Mouse (Mus musculus) cerebellum, postnatal 14 days (tissue): ENCODE measurements around the gene Bicral.

Experiments
- DNase-seq, 2 experiments: peaks; one replicate each; pipeline ENCODE4 v3.0.0; 2021; ENCODE audit warnings: mixed read lengths in 2 of 2

Gene Bicral

DNA sequence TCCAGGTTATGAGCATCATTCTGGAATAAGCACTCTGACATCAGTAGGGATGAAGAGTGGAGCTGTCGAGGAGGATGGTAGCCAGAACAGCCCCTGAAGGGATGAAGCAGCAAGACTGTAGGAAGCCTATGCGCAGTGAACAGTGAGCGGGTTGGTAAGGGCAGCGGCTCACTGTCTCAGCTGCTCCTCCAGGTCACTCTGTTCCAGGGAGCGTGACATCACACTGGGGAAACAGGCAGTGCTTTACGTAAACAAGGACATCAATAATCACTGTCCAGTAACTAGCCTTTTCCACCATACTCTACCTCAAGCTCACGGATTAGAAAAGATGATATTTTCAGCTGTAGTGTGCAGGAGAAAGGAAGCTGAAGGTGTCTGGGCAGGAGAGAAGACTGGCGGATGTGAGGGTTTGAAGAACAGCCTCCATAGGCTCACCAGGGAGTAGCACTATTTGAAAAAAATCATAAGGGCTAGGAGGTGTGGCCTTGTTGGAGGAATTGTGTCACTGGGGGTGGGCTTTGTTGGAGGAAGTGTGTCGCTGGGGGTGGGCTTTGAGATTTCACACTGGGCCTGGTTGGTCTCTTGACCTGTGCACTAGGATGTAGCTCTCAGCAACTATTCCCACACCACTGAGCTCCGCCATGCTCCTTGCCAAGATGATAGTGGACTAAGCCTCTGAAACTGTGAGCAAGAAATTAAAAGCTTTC lies 17.8 kb downstream of the Bicral start:
- DNase-seq: no peak

DNA sequence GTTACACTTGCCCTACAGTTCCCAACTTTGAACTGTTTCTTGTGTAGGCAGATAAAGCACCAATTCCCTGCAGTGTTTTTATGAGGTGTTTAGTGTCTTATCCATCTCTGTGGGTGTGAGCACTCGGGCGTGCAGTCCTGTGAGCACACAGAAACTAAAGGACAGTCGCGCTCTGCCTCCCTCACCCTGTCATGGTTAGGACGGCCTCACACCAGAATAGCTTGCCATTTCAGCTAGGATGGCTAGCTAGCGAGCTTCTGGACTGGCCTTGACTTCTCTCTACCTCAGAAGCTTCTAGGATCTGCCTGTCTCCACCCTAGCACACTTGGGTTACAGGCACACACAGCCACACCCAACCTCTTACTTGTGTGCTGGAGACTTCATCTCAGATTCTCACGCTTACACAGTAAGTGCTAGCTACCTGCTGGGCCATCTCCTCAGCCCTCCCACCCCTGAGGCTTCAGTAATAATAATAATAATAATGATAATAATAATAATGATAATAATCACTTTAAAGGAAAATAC lies 19.8 kb downstream of the Bicral start:
- no peak for DNase-seq

DNA sequence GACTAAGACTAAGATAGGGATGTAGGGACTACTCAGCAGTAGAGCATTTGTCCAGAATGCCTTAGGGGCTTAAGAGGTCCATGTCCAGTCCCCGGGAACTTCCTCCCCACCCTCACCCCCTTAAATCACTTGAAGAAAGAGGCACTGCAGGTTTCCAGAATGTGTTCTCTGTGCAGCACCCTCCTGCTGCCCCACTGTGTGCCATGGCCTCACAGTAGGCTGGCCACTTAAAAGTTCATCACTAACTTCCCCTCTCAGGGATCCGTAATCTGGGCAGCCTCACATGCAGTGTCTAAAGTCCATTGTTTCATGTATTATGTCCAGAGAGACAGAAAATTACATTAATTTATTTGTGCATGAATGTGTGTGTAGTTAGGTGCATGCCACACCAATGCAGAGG lies 20.4 kb downstream of the Bicral start:
- no peak for DNase-seq

DNA sequence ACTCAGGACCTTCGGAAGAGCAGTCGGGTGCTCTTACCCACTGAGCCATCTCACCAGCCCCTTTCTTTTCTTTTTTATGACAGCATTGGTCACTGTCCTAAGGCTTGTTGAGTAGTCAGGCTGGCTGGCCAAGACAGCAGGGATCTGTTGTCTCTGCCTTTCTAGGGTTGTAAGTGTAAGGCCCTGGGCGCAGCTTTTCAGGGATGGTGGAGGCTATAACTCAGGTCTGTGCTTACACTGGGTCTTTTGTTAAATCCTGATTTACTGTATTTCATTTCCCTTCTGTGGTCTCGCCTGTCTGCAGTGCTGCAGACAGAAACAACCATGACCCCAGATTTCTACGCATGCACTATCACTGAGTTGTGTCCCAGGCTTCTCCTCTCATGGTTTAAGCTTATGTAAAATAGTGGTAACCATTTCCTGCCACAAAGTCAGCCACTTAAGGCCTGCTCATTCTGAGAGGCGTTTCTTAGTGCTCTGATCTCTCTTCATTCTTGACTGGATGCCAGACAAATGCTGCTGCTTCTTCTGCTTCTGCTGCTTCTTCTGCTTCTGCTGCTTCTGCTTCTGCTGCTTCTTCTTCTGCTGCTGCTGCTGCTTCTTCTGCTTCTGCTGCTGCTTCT lies 23.1 kb downstream of the Bicral start:
- DNase-seq: no peak

DNA sequence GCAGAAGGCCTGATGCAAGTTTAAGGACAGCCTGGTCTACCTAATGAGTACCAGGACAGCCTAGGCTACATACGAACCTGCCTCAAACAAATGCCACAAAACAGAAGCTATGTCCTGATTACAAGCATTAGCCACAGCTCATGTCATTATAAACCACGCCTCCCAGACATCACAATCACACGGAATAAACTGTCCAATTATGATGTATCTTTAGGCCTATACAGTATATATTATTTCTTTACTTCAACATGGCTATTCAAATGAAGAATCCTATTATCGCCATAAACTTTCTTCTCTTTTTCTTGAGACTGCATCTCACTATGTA lies 25.3 kb downstream of the Bicral start:
- DNase-seq: no peak

DNA sequence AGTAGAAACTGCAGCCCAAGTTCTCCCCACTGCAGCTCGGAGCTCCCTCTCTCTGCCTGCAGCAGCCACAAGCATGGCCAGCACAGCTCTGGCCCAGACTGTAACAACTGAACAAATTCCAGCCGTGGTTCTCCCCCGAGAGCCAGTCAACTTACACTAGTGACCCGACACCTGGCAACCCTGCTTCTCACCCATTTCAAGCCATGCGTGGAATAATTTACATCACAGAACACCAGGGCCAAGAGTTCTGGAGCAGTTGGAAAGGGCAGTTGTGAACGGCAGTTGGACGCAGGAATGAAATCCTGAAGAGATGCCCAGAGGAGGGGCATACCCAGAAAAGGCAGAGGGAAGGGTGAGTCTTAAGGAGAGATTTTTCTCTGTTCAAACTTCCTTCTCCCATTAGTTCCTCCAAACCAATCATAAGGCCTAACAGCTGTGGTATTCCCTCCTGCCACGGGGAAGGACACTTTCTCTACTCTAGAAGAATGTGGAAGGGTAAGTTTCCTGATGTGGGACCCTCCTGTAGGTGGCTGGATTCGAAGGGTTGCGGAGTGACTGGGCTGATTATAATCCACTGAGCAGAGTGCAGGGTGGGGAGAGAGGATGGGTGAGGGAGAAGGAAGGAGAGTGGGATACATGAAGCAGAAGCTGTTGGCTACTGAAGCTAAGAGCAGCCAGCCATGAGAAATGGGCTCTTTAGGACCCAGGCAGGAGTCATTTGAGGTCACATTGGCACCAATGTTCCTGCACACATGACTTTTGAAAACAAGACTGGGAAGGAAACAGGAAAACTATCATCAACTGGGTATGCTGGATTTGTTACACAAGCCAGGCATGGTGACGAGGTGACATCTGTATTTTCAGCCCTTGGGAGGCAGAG lies 25.9 kb downstream of the Bicral start:
- peak; percentile 48 for DNase-seq

DNA sequence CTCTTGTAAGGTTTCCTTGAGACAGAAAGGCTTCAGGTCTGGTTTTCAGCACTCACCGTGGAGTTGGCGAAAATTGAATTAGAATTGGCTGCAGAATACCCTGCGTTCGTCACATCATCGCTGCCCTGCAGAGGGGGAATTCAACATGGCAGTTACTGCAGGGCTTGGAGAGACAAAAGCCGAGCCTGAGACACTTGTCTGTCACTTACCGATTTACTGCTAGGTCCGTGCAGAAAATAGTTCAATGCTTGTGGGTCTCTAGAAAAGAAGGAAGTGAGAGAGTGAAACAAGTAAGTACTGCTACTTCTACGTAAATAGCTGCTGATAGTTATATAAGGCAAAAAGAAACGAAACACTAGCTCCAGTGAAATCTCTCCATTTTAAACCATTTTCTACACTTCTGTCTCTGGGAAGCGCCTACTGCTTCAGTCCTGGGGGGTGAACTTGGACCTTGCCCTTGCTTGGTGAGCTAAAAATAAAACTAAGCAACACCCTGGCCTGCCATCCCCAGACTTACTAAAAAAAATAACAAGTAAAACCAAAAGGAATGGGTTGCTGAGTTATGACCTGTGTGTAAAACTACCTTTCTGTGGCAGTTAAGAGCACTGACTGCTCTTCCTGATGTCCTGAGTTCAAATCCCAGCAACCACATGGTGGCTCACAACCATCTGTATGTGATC lies 28.3 kb downstream of the Bicral start:
- DNase-seq: no peak

DNA sequence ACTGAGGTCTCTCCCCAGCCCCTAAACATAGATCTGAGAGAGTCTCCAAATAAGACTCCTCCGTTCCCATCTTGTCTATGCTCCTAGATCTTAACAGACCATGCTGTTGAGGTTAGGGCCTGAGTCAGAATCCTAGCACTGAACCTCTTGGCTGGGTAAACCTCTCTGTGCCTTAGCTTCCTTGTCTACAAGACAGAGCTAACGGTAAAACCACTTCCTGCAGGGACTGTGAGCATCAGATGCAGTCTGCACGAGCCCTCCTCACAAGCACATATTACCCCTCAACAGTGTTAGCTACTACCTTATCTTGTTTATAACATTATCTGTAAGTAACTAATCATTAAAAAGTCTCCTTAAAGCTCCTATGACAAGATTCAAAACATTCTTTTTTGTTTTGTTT lies 29.3 kb downstream of the Bicral start:
- DNase-seq: no peak

DNA sequence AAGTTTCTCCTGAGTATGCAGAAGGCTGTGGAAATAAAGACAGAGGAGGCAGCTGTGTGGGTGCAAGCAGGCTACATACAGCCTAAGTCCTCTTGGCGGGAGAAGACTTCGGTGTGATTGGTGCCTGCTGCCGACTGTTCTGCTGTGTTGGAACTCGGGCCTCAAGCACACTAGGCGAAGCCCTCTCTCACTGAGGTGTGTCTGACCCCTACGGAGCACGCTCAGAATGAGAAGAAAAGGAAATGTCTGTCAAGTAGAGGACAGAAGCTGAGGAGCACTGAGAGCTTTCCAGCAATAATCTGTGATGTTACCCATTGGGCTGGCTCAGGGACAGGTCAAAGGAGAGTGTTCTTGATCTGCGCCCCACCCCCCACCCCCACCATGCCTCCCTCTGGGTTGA lies 35.2 kb downstream of the Bicral start:
- no peak for DNase-seq

DNA sequence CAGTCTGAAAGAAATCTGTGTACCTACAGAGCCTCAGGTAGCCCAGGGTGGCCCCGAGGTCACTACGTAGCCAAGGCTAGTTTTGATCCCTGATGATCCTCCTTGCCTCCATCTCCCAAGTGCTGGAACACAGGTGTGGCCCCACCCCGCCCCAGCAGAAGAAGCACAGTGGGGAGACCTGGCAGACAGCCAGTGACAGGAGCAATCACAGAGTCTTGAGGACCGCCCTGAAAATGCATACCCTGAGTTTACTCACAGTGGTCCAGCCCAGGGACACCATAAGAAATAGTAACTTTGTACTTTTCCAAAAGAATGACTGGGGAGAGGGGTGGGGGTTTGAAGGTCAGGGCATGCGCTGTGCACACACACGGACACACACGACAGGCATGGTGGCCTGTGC lies 37.7 kb downstream of the Bicral start:
- DNase-seq: no peak

DNA sequence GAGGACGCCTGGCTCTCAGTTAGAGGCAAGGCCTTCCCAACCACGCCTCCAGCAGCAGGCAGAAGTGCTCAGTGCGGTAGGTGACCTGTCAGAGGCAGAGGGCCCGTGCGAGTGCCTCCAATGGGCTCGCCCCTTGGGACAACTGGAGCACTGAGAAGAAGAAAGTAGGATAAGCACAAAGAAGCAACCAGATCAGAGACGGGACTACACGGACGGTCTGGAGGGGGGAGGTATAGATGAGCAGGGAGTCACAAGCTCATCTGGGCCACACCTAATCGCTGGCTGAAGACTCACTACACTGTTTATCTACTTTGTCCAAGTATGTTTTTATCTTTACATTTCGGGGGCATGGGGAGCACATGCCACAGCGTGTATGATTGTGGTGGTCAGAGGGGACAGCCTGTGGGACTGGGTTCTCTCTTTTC lies 40.5 kb downstream of the Bicral start:
- no peak for DNase-seq

DNA sequence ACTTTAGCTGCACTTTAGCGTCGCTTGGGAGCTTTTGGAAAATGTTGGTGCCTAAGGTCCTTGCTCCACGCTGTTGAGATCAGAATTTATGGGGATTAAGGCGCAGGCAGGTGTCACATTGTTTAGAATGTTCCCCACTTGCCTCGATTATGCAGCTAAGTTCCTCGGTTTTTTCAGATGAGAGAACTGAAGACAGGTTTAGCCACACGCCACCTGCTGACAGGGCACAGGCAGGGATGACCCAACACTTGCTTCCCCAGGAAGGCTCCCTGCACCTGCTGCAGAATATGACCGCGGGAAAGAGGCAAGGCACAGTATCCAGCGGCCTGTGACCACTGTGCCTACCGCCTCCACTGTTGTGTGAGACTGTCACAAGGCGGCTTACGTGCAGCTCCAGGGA lies 42.0 kb downstream of the Bicral start:
- DNase-seq: no peak

DNA sequence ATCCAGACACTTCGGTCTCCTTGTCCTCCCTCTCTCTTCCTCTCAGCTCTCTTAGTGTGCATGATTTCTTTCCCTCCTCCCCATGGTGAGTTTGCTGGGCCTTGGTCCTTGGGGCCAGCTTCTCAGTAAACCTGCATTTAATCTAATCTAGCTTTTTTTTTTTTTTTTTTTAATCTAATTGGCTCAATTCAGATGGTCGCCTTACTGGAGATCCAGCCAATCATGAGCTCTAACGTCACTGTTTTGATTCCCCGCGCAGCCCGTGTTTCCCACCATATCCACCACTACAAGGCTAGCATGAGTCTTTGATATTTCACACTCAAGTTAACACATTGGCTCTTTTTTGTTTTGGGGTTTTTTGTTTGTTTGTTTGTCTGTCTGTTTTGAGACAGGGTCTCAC lies 43.8 kb downstream of the Bicral start:
- DNase-seq: no peak

DNA sequence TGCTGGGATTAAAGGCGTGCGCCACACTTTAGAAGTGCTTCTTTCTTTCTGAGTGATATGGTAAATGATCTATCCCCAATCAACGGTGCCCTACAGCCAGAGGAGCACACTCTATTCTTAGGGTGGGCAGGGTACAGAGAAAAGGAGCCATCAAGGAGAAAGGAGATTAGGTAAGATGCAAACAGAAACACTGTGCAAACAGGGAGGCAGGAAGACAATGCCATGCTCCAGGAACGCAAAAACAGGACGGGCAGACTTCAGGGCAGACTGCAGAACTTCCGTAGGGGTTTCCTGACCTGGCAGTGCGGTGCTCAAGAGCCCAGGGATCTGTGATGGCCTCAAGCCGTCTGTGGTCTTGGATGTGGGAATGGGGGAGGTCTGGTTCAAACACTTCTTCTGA lies 44.6 kb downstream of the Bicral start:
- no peak for DNase-seq

DNA sequence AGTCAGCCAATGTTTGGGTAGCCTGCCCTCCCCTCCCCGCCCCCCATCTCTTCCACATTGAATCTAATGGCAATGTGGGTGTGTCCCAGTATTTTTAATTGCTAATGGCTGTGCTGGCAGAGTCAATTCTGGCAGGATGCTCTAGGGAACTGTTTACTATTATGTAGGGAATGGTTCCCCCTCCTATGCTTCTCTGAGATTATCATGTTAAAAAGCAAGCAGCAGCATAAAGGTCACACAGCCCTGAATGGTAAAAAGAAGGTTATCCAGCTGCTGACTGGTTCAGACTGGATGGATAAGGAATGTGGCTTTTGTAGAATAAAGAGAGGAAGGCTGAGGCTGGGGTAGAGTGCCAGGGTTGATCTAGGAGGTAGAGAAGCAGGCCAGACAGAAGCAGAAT lies 45.8 kb downstream of the Bicral start:
- DNase-seq: no peak

DNA sequence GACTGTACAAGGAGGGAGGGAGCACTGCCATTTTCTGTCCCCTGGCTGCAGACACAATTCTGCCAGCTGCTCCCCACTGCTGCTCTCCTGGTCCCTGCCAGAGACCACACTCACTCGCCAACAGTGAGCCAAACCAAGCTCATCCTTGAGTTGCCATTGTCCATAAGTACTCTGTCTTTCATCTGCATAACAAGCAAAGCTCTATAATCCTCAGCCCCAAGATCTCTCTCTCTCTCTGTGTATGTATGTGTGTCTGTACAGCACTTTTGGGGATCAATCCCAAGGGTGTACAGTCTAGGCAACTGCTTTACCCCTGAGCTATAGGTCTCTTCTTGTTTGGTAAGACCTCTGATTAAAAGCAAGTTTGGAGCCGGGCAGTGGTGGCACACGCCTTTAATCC lies 47.6 kb downstream of the Bicral start:
- no peak for DNase-seq

DNA sequence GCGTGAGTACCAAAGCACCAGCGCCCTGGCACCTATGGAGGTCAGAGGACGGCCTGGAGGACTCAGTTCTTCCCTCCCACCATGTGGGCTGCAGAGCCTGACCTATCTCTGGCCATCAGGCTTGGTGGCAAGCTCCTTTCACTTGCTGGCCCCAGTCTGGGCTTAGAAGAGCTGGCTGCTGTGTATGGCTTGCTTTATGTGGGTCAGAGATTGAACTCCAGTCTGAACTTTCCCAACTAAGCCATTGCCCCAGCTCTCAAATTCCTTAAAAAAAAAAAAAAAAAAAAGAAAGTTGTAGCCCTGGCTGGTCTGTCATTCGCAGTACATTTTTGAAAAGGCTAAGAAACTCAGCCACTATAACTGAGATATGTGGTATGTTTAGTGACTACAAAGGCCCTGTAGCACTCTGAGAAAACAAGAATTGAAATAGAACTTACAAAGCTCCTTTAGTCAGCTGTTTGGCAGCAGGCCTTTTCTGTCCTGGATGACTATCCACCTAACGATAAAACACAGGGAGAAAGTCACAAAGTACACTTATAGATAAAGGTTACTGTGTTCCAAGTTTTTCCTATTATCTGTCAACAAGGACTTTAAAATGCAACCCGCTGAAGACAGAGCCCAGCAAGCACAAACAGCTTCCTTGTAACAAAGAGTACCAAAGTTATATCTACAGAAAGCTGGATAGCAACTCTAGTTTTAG lies 49.0 kb downstream of the Bicral start:
- no peak for DNase-seq

DNA sequence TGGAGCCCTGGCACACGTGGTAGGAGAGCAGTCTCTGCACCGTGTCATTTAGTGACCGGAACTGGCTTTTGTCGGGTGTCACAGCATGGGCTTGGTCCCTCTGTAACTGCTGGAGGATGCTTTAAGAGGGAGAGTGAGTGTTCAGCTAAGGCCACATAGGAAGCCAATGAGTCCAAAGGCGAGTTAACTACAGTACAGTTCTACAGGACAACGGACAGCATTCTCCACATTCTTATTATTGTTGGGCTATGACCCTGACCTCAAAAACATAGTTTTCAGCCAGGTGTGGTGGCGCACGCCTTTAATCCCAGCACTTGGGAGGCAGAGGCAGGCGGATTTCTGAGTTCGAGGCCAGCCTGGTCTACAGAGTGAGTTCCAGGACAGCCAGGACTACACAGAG lies 49.9 kb downstream of the Bicral start:
- no peak for DNase-seq

DNA sequence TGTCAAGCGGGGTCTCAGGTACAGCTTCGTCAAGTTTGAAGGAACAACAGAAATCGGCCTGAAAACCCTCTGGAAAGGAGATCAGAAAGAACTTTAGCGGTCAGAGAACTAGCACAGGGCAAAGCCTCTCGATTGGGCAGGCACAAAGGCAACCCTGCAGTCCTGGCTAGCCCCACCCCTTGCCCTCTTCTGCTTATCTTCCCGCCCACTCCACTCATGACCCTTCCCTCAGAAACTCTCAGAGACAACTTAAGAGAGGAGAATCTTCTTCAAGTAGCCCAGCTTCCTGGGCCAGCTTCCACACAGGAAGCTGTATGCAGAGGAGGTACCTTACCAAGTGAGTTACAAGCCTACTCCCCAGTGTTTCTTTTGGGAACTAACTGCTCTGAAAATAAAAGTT lies 56.5 kb downstream of the Bicral start:
- no peak for DNase-seq

DNA sequence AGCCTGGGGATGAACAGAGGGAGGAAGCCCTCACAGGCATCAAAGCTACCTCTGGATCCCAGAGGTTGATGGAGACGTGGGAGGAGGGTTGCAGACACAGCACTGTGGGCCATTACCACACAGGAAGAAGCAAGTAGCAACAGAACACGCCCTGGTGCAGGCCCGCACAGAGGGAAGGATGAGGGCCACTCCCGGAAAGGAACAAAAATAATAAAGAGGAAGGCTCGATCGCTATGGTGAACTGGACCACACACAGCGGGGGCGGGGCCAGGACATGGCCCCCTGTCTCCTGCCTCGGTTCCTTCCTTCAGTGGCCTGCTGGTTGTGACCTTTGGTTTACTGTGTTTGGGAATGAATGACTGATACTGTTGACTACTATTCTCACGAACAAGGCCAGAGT lies 58.6 kb downstream of the Bicral start:
- DNase-seq: no peak

DNA sequence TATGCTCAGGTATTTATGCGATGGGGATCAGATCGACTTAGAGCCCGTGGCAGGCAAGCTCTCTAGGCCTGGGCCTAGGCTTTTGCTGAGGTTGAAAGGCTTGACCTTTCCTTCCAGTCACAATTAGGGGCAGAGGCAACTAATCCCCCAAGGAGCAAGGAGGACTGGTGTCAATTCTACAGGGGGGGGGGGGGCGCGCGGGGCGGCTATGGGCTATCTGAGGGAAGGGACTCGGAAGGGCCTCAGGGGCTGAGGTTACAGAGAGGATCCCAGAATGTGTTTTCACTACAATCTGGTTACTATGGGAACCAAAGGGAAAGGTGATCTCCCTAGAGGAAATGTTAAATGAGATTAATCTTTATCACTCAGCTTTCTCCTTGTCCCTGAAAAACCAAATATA lies 60.9 kb downstream of the Bicral start:
- no peak for DNase-seq

DNA sequence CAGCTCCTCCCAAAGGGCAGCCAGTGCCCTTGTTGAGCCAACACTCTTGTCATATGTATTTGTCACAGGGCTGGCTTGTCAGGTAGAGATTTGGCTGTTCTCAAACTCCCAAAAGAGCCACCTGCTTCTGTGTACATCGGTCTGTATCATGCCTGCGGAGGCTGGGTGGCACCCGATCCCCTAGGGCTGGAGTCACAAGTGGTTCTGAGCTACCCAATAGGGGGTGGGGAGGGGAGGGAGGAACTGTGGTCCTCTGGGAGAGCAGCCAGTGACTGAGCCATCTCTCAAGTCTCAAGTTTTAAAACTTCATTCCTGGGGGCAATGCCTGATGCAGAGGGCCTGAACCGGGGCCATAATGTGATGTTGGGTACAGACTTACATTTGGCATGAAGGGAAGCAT lies 61.5 kb downstream of the Bicral start:
- DNase-seq: no peak

DNA sequence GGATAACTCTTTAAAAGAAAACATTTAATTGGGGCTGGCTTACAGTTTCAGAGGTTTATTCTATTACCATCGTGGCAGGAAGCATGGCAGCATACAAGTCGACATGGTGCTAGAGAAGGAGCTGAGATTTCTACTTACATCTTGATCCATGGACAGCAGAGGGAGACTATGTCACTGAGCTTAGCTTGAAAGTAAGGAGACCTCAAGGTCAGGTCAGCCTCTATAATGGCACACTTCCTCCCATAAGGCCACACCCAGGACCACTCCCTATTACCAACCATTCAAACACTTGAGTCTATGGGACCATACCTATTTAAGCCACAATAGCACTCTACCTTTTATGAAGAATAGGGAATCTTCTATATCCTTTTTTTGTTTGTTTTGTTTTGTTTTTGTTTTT lies 65.3 kb downstream of the Bicral start:
- DNase-seq: no peak
